Mouse (Mus musculus): ENCODE data around the gene Slc51b. TPM values are rescaled to one million over a fixed set of nuclear protein-coding genes. Genes with fewer than 3 reads are reported as not detected.

The Slc51b gene
- polyA plus RNA-seq, 1 experiment from 2014 or later, result not detected

DNA sequence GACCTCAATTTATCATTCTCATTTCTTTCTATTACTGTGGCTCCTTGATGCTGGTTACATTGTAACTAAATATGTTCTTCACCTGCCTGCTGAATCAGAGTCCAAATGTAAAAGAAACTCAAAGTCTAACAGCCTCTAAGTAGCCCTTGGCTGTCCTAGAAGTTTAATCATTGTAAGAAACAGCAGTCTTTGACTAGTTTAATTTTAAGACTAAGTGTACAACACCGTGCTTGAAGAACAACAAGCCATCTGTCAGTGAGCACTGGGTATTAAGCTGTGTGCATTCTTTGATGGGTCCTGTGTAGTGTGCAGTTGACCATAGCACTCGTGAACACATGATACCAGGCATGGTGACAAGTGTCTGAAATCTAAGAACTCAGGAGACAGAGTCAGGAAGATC is 4.8 kb upstream of the Slc51b start:
- no peak overlapping the region for H3K27ac ChIP-seq (ENCODE audit: low read length)
- no peak overlapping the region for H3K4me2 ChIP-seq (replicated peaks; ENCODE audit: low read depth, low read length)
- H3K27me3 ChIP-seq (ENCODE audit: control insufficient read depth, insufficient read depth, low read length), result no peaks in the 10 kb centered on the region
- H3K36me3 ChIP-seq (ENCODE audit: control insufficient read depth, insufficient read depth, low read length), result no peaks in the 10 kb centered on the region
- no peak for ATAC-seq (ENCODE audit: insufficient number of reproducible peaks, insufficient read depth, low FRiP score, low read depth)
- no peak overlapping the region for H3K9ac ChIP-seq (replicated peaks; ENCODE audit: low read depth, low read length)
- H3K9me3 ChIP-seq (ENCODE audit: control insufficient read depth, low read depth, low read length), result no peaks in the 10 kb centered on the region
- no peak overlapping the region for H3K4me3 ChIP-seq (ENCODE audit: low read depth, low read length)
- H3K4me1 ChIP-seq (ENCODE audit: control insufficient read depth, insufficient read depth, low read length), result no peaks in the 10 kb centered on the region
- WGBS, result 62% methylated on average over 2 of the region's 2 CpGs

DNA sequence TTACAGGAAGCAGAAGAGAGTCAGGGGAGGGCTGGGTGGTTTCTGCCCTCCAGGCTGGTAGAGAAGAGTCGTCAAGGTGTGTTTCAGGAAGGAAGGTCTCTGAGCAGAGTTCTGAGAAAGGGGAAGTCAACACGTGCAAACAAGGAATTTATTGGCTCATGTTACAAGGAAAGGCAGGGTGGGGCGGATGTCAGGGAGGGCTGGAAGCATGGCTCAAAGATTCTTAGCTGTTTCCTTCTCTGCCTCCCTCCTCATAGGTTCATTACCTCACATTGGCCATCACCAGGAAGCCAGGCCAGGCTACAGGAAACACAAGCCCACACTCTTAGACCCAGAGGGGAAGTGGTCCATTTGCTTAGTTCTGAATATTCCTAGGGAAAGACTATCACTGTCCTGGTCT is 1.6 kb upstream of the Slc51b start:
- H3K27me3 ChIP-seq (ENCODE audit: control insufficient read depth, insufficient read depth, low read length), result no peaks in the 10 kb centered on the region
- H3K36me3 ChIP-seq (ENCODE audit: control insufficient read depth, insufficient read depth, low read length), result no peaks in the 10 kb centered on the region
- H3K4me1 ChIP-seq (ENCODE audit: control insufficient read depth, insufficient read depth, low read length), result no peaks in the 10 kb centered on the region
- 36% methylated on average over 3 of the region's 3 CpGs for WGBS
- no peak overlapping the region for H3K9ac ChIP-seq (replicated peaks; ENCODE audit: low read depth, low read length)
- H3K9me3 ChIP-seq (ENCODE audit: control insufficient read depth, low read depth, low read length), result no peaks in the 10 kb centered on the region
- no peak overlapping the region for H3K27ac ChIP-seq (ENCODE audit: low read length)
- no peak overlapping the region for H3K4me2 ChIP-seq (replicated peaks; ENCODE audit: low read depth, low read length)
- H3K4me3 ChIP-seq (ENCODE audit: low read depth, low read length), result no peak overlapping the region
- no peak for ATAC-seq (ENCODE audit: insufficient number of reproducible peaks, insufficient read depth, low FRiP score, low read depth)

DNA sequence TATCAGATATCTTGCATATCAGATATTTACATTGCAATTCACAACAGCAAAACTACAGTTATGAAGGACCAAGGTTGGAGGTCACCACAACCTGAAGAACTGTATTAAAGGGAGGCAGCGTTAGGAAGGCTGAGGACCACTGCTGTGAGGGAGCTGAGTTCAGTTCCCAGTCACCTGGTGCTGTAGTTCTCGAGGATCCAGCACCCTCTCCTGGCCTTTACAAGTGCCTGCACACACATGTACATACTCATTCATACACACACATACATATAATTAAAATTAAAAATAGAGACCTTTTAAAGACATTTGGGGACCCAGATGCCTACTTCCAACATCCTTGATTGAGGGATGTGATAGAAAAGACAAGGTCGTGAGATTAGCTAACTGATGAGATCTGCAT is 3.1 kb downstream of the Slc51b start:
- Histone ChIP-seq H3K4me3 (ENCODE audit: low read depth, low read length) (no peak overlapping the region), H3K27ac (ENCODE audit: low read length) (no peak overlapping the region), H3K36me3 (ENCODE audit: control insufficient read depth, insufficient read depth, low read length) (no peaks in the 10 kb centered on the region), H3K4me2 (replicated peaks; ENCODE audit: low read depth, low read length) (no peak overlapping the region), H3K27me3 (ENCODE audit: control insufficient read depth, insufficient read depth, low read length) (no peaks in the 10 kb centered on the region), H3K9ac (replicated peaks; ENCODE audit: low read depth, low read length) (no peak overlapping the region), H3K9me3 (ENCODE audit: control insufficient read depth, low read depth, low read length) (no peaks in the 10 kb centered on the region), H3K4me1 (ENCODE audit: control insufficient read depth, insufficient read depth, low read length) (no peaks in the 10 kb centered on the region)
- WGBS, result 72% methylated on average over 3 of the region's 3 CpGs
- ATAC-seq (ENCODE audit: insufficient number of reproducible peaks, insufficient read depth, low FRiP score, low read depth), result no peak

DNA sequence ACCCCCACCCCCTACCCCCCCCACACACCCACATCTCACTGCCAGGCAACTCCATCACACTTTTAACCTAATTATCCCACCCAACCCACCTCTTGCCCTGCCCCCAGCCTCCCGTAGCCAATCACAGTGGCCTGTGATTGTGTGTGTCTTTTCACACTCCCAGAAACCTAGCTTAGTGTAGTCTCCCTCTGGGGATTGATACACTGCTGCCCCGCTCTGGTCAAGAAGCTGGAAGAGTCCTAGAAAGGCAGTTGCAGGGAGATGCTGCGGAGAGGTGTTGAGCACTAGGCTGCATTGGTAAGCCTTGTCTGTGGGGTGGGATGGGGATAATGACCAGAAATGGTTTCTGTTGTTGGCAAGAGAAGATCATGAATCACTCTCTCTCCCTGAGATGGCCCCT is 5.0 kb downstream of the Slc51b start:
- Histone ChIP-seq H3K27ac (ENCODE audit: low read length) (no peak overlapping the region), H3K27me3 (ENCODE audit: control insufficient read depth, insufficient read depth, low read length) (no peaks in the 10 kb centered on the region), H3K4me3 (ENCODE audit: low read depth, low read length) (no peak overlapping the region), H3K4me2 (replicated peaks; ENCODE audit: low read depth, low read length) (no peak overlapping the region), H3K9me3 (ENCODE audit: control insufficient read depth, low read depth, low read length) (no peaks in the 10 kb centered on the region), H3K9ac (replicated peaks; ENCODE audit: low read depth, low read length) (no peak overlapping the region), H3K36me3 (ENCODE audit: control insufficient read depth, insufficient read depth, low read length) (no peaks in the 10 kb centered on the region), H3K4me1 (ENCODE audit: control insufficient read depth, insufficient read depth, low read length) (no peaks in the 10 kb centered on the region)
- no peak for ATAC-seq (ENCODE audit: insufficient number of reproducible peaks, insufficient read depth, low FRiP score, low read depth)
- 28% methylated on average over 3 of the region's 3 CpGs for WGBS

DNA sequence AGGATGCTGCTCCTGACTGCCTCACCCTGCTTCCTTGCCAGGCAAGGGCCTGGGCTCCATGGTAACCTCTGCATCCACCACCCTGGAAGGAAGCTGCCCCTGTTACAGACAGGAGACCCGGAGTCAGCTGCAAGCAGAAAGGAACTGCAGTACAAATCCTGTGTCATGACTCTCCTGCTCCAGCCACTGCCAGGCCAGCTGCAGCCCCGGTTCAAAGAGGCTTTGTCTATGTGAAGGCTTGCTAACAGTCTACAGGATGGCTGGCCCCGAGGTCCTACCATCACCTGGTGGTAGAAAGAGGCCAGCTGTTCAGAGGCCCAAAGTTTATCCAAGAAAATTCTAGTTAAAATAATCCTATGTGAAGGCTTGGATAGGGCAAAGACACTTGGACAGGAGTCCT is 11.4 kb downstream of the Slc51b start:
- no peaks in the 10 kb centered on the region for H3K36me3 ChIP-seq (ENCODE audit: control insufficient read depth, insufficient read depth, low read length)
- no peaks in the 10 kb centered on the region for H3K4me1 ChIP-seq (ENCODE audit: control insufficient read depth, insufficient read depth, low read length)
- WGBS, result 63% methylated on average over 3 of the region's 3 CpGs
- H3K27ac ChIP-seq (ENCODE audit: low read length), result no peak overlapping the region
- no peaks in the 10 kb centered on the region for H3K9me3 ChIP-seq (ENCODE audit: control insufficient read depth, low read depth, low read length)
- no peak overlapping the region for H3K9ac ChIP-seq (replicated peaks; ENCODE audit: low read depth, low read length)
- no peak for ATAC-seq (ENCODE audit: insufficient number of reproducible peaks, insufficient read depth, low FRiP score, low read depth)
- no peak overlapping the region for H3K4me2 ChIP-seq (replicated peaks; ENCODE audit: low read depth, low read length)
- H3K27me3 ChIP-seq (ENCODE audit: control insufficient read depth, insufficient read depth, low read length), result no peaks in the 10 kb centered on the region
- no peak overlapping the region for H3K4me3 ChIP-seq (ENCODE audit: low read depth, low read length)

DNA sequence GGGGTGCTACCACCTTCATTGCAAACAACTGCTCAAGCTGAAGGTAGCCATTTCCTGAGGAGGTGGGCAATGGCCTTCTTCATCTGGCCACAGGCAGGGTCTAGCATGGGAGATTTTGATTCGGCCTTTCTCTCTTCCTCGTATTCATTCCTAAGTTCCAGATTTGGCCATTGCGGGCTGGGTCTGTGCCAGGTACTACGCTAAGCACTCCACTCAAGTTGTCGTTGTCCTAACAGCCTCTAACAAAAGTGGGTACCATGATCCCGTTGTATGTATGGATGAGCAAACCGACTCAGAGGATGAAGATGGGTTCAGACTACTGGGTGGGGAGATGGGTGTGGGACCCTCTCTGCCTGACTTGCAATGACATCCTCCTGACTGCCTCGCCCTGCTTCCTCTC is 12.4 kb downstream of the Slc51b start:
- 90% methylated on average over 8 of the region's 8 CpGs for WGBS
- Histone ChIP-seq H3K27ac (ENCODE audit: low read length) (no peak overlapping the region), H3K9ac (replicated peaks; ENCODE audit: low read depth, low read length) (no peak overlapping the region), H3K9me3 (ENCODE audit: control insufficient read depth, low read depth, low read length) (no peaks in the 10 kb centered on the region), H3K36me3 (ENCODE audit: control insufficient read depth, insufficient read depth, low read length) (no peaks in the 10 kb centered on the region), H3K4me1 (ENCODE audit: control insufficient read depth, insufficient read depth, low read length) (no peaks in the 10 kb centered on the region), H3K4me2 (replicated peaks; ENCODE audit: low read depth, low read length) (no peak overlapping the region), H3K4me3 (ENCODE audit: low read depth, low read length) (no peak overlapping the region), H3K27me3 (ENCODE audit: control insufficient read depth, insufficient read depth, low read length) (no peaks in the 10 kb centered on the region)
- ATAC-seq (ENCODE audit: insufficient number of reproducible peaks, insufficient read depth, low FRiP score, low read depth), result no peak

DNA sequence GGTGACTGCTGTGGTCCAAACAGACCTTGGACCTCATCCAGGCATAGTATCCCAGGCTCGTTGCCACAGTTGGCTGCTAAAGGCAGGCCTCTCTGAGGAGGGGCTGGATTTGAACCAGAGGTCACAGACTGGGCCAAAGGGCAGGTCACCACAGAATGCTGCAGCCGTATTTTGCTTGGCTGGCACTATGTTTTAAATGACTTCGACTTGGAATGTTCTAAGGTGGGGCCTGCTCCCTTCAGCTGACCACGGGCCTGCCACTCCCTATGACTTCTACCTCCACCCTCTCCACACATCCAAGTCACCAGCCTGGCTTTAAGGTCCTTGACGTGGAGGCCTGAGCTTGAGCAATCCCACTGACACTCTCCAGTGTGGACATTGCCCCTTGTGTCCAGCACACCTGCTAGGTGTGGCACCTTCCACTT is 13.9 kb downstream of the Slc51b start:
- Histone ChIP-seq H3K4me3 (ENCODE audit: low read depth, low read length) (no peak overlapping the region), H3K27ac (ENCODE audit: low read length) (no peak overlapping the region), H3K9me3 (ENCODE audit: control insufficient read depth, low read depth, low read length) (no peaks in the 10 kb centered on the region), H3K27me3 (ENCODE audit: control insufficient read depth, insufficient read depth, low read length) (no peaks in the 10 kb centered on the region), H3K9ac (replicated peaks; ENCODE audit: low read depth, low read length) (no peak overlapping the region), H3K4me2 (replicated peaks; ENCODE audit: low read depth, low read length) (no peak overlapping the region), H3K36me3 (ENCODE audit: control insufficient read depth, insufficient read depth, low read length) (no peaks in the 10 kb centered on the region), H3K4me1 (ENCODE audit: control insufficient read depth, insufficient read depth, low read length) (0 out of 2 replicates have a peak, but pooled peaks cover 5% of the 10 kb centered on the region)
- no peak for ATAC-seq (ENCODE audit: insufficient number of reproducible peaks, insufficient read depth, low FRiP score, low read depth)
- 67% methylated on average over 5 of the region's 5 CpGs for WGBS

DNA sequence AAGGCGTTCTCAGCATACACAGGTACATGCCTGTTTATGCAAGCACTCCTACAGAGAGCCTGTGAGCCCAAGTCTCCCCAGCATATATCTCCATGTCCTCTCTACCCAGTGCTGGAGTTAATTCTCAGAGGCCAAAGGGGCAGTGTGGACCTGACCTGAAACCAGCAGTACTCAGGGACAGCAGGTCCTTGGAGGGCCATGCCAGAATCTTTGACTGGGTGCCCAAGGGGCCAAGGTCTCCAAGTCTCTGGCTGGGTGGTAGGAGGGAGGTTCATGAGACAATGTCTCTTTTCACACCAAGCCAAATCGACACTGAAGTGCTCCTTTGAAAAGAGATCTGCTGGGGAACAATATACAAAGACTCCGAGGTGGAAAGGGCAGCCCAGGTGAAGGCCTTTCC is 14.9 kb downstream of the Slc51b start:
- ATAC-seq (ENCODE audit: insufficient number of reproducible peaks, insufficient read depth, low FRiP score, low read depth), result no peak
- H3K27ac ChIP-seq (ENCODE audit: low read length), result no peak overlapping the region
- H3K9me3 ChIP-seq (ENCODE audit: control insufficient read depth, low read depth, low read length), result no peaks in the 10 kb centered on the region
- H3K4me2 ChIP-seq (replicated peaks; ENCODE audit: low read depth, low read length), result no peak overlapping the region
- H3K4me3 ChIP-seq (ENCODE audit: low read depth, low read length), result no peak overlapping the region
- H3K4me1 ChIP-seq (ENCODE audit: control insufficient read depth, insufficient read depth, low read length), result 0 out of 2 replicates have a peak, but pooled peaks cover 5% of the 10 kb centered on the region
- H3K27me3 ChIP-seq (ENCODE audit: control insufficient read depth, insufficient read depth, low read length), result no peaks in the 10 kb centered on the region
- H3K36me3 ChIP-seq (ENCODE audit: control insufficient read depth, insufficient read depth, low read length), result no peaks in the 10 kb centered on the region
- no peak overlapping the region for H3K9ac ChIP-seq (replicated peaks; ENCODE audit: low read depth, low read length)
- WGBS, result 76% methylated on average over 3 of the region's 3 CpGs

DNA sequence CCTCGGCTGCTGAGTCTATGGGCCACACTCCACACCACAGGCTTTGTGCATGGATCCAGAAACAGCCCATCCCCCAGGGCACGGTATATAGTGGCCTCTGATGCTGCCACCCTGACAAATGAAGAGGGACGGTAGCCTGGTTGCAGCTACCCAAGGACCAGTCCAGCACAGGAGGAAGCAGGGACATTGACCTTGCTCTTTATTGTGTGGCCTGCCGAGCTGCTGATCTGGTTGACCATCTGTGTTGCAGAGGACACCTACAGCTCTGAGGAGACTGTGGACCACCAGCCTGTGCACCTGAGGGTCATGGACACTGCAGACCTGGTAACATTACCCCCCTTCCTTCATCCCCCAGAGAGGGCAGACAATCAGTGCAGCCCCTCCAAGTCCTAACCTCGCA is 15.4 kb downstream of the Slc51b start:
- Histone ChIP-seq H3K4me3 (ENCODE audit: low read depth, low read length) (no peak overlapping the region), H3K9me3 (ENCODE audit: control insufficient read depth, low read depth, low read length) (no peaks in the 10 kb centered on the region), H3K9ac (replicated peaks; ENCODE audit: low read depth, low read length) (no peak overlapping the region), H3K27me3 (ENCODE audit: control insufficient read depth, insufficient read depth, low read length) (no peaks in the 10 kb centered on the region), H3K4me1 (ENCODE audit: control insufficient read depth, insufficient read depth, low read length) (0 out of 2 replicates have a peak, but pooled peaks cover 5% of the 10 kb centered on the region), H3K4me2 (replicated peaks; ENCODE audit: low read depth, low read length) (no peak overlapping the region), H3K36me3 (ENCODE audit: control insufficient read depth, insufficient read depth, low read length) (no peaks in the 10 kb centered on the region), H3K27ac (ENCODE audit: low read length) (no peak overlapping the region)
- WGBS, result 82% methylated on average over 5 of the region's 5 CpGs
- ATAC-seq (ENCODE audit: insufficient number of reproducible peaks, insufficient read depth, low FRiP score, low read depth), result no peak
